Mouse (Mus musculus) stomach, embryonic 15.5 days (tissue): Measurements from ENCODE around the gene Ccr1l1. TPM values are rescaled to one million over a fixed set of nuclear protein-coding genes. Genes with fewer than 3 reads are reported as not detected.
"Not testable (repeated sequence)": the region's sequence is repeated elsewhere in the genome, so short reads cannot be mapped to it uniquely, and the experiment has no call there.

Experiments used
- ATAC-seq: fragments of 200-750 bp; cut with Nextera tagmentation; 2 replicates; pipeline ENCODE4 v1.8.0; 2017; ENCODE audit warnings: low read depth, moderate number of reproducible peaks, moderate TSS enrichment; ENCODE audit not compliant: insufficient read depth, low FRiP score
- H3K27ac ChIP-seq: fragments of 300-500 bp; sonication (generic); 2 replicates; pipeline ENCODE4 v1.5.1; 2015; ENCODE audit warnings: mild to moderate bottlenecking, inconsistent platforms
- H3K27me3 ChIP-seq: fragments of 300-500 bp; sonication (generic); replicated peaks from 2 replicates; pipeline ENCODE4 v1.6.1; 2015; ENCODE audit warnings: inconsistent platforms
- H3K36me3 ChIP-seq: fragments of 300-500 bp; sonication (generic); 2 replicates; pipeline ENCODE4 v1.6.1; 2015; ENCODE audit warnings: inconsistent platforms
- H3K4me1 ChIP-seq: fragments of 300-500 bp; sonication (generic); 2 replicates; pipeline ENCODE4 v1.6.1; 2015; ENCODE audit warnings: inconsistent platforms
- H3K4me2 ChIP-seq: fragments of 300-500 bp; sonication (generic); 2 replicates; pipeline ENCODE4 v1.6.1; 2015; ENCODE audit warnings: mild to moderate bottlenecking, inconsistent platforms
- H3K4me3 ChIP-seq: fragments of 300-500 bp; sonication (generic); replicated peaks from 2 replicates; pipeline ENCODE4 v1.5.1; 2015; ENCODE audit warnings: inconsistent platforms
- H3K9ac ChIP-seq: fragments of 300-500 bp; sonication (generic); 2 replicates; pipeline ENCODE4 v1.6.1; 2015; ENCODE audit warnings: inconsistent platforms
- H3K9me3 ChIP-seq: fragments of 300-500 bp; sonication (generic); 2 replicates; pipeline ENCODE4 v1.6.1; 2016; ENCODE audit warnings: inconsistent platforms
- WGBS: fragments of 180-500 bp; shearing (Covaris S2); methylation state at CpG from one replicate; pipeline ENCODE4 v1.1.7; 2015; 5-methylcytosine and 5-hydroxymethylcytosine counted together
- polyA plus RNA-seq: library from polyadenylated mRNA; unstranded; fragments of >200 nt; fragmentation: Nextera tagmentation; extraction: Ambion mirVana; gene quantifications from 2 replicates; pipeline ENCODE4 v1.2.1, GENCODE M21; 2015

The Ccr1l1 gene
- polyA plus RNA-seq, 1 experiment from 2014 or later, result not detected

DNA sequence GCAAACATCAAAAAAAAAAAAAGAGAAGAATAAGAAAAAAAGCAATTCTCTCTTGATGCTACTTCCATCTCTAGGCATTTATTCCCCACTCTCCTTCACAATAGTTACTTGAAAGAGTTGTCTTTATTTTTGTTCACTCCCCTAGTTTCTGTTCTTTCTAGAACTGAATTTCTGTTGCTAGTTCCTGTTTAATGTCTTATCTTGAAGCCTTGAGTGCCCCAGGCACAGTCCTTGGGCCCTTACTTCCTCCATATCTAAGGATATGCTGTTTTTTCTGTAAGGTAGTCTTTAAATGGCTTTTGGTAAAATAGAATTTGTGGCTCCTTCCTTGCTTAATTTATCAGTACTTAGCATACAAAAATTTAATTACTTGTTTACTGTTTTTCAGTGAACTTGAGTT lies 6.7 kb upstream of the Ccr1l1 start:
- Histone ChIP-seq H3K9me3 (no peaks in the 10 kb centered on the region), H3K27ac (no peak overlapping the region), H3K4me2 (no peak overlapping the region), H3K4me1 (no peaks in the 10 kb centered on the region), H3K27me3 (no peaks in the 10 kb centered on the region), H3K4me3 (no peak overlapping the region), H3K36me3 (no peaks in the 10 kb centered on the region), H3K9ac (no peak overlapping the region)
- no peak for ATAC-seq

DNA sequence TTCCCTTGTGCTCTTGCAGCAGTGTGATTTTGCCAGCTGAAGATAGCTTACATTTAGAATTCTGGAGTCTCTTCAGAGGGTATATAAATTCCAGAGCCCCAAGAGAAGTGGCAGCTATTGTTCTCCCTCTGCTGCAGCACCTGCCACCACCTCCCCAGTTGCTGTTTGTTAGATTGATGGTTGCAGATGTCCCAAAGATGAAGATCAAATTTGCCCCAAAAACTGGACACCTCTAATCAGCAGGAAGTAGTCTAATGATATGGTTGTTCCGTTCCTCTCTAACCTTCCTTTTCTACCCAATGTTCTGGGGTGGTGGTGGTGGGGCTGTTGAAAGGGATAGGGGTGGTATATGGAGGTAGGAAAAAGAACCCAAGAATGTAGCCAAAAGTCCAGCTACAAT lies 4.5 kb upstream of the Ccr1l1 start:
- no peak overlapping the region for H3K27ac ChIP-seq
- H3K9me3 ChIP-seq, result no peaks in the 10 kb centered on the region
- WGBS, result 62% methylated on average over 1 of the region's 1 CpGs
- no peaks in the 10 kb centered on the region for H3K27me3 ChIP-seq
- H3K9ac ChIP-seq, result no peak overlapping the region
- H3K4me3 ChIP-seq, result no peak overlapping the region
- H3K36me3 ChIP-seq, result no peaks in the 10 kb centered on the region
- H3K4me1 ChIP-seq, result no peaks in the 10 kb centered on the region
- ATAC-seq, result no peak
- no peak overlapping the region for H3K4me2 ChIP-seq

DNA sequence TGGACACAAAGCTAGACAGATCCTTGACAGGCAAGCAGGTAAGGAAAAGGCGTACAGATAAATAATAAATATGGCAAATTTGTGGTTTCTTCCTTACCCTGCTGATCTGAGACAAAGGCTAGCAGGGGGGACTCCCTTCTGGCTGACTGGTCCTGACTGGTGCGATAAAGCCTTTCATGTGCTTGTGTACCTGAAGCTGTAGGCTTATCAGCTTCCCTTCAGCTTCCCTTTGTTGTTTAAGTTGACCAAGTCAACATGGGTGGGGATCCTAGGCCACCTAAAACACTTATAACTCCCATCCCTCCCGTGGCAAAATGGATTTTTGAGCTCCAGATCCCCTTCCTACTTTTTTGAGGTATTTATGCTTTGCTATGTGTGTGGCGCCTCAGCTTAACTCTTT lies 3.7 kb upstream of the Ccr1l1 start:
- no peaks in the 10 kb centered on the region for H3K9me3 ChIP-seq
- H3K9ac ChIP-seq, result no peak overlapping the region
- no peak overlapping the region for H3K4me3 ChIP-seq
- ATAC-seq, result peak; percentile 60; the same call in 1 of the 2 replicates
- no peak overlapping the region for H3K4me2 ChIP-seq
- H3K27ac ChIP-seq, result no peak overlapping the region
- H3K27me3 ChIP-seq, result no peaks in the 10 kb centered on the region
- 51% methylated on average over 4 of the region's 4 CpGs for WGBS
- H3K4me1 ChIP-seq, result no peaks in the 10 kb centered on the region
- H3K36me3 ChIP-seq, result no peaks in the 10 kb centered on the region

DNA sequence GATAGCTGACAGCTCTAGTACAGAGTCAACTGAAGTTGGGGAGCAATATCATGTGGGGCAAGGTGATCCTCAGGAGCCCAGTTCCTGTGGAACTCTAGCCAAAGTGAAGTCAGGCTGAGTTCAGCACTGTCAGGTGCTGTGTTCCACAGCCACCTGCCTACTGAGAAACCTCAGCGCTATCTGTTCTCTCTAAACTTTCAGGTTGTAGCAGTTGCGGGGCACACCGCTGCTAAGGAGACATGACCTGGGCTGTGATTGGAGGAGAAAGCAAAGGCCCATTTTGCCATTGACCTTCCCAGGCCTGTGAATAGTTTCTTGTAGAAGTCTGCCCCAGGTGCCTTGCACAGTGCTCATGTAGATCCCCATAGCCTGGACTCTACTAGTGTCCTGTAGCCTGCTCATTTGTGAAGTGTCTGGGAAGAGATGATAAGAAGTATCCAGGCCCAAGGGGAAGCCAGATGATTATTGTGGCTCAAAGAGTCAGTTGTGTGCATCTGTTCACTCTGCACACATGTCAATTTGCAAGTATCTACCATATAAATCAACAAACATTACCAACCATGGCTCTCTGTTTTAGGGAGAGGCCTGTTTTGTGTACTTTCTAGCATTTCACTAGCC lies 2.8 kb upstream of the Ccr1l1 start:
- not testable (repeated sequence) for H3K27ac ChIP-seq, H3K4me1 ChIP-seq, H3K36me3 ChIP-seq, H3K27me3 ChIP-seq, H3K9me3 ChIP-seq, H3K4me2 ChIP-seq, H3K4me3 ChIP-seq, H3K9ac ChIP-seq, ATAC-seq
- no CpG with 5 or more reads among the region's 3 CpGs for WGBS

DNA sequence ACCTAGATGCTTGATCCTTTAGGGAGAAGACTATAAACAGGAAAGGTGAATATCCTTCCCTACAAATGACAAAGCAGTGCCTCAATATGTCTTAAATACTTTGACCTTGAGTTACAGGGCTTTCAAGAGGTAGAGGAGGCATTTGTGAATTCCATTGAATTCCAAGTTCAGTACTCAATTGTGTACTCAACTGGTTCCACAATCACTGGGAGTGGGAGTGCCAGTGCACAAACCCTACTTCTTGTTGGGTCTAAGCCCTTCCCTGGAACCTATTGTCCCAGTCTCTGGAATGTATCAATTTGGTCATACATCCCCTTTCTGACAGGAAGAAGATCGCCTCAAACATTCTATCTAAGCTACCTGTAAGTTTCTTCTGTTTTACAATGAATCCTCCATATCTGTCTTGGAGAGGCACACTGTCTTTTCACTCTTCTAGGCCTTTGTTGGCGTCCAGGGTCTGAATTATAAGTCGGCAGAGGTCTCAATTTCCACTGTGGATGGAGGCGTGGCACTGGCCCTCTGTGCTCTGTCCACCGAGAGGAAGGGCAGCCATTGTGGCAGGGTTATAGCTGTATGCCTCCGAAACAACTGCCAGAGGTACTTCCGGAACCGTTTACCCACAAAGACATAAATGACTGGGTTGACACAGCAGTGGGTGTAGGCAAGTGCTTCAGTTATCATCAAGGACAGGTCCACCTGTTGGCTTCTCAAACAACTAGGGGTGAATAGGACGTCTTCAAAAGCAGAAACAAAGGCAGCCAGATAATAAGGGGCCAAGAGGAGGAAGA lies 1.1 kb downstream of the Ccr1l1 start:
- Histone ChIP-seq H3K4me2 (no peak overlapping the region), H3K4me1 (no peaks in the 10 kb centered on the region), H3K4me3 (no peak overlapping the region), H3K27me3 (no peaks in the 10 kb centered on the region), H3K9me3 (no peaks in the 10 kb centered on the region), H3K36me3 (no peaks in the 10 kb centered on the region), H3K9ac (no peak overlapping the region), H3K27ac (no peak overlapping the region)
- WGBS, result 78% methylated on average over 9 of the region's 9 CpGs
- ATAC-seq, result no peak

DNA sequence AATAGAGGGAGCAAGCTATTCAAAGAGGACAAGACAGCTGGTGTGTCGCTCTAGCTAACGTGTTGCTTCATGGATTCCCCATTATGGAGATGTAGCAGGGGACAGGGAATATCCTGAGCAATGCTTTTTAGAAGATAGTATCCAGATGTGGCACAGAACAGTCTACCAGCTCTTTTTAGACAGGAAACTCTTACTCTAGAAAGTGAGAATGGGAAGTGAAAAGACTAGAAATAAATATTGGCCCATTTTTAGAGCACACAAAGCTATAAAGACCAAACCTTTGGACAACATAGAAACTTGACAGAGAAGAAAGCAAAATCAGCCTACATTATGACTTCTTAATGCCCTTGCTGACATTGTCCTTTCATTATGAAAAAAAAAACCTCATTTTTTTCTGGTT lies 2.6 kb downstream of the Ccr1l1 start:
- Histone ChIP-seq H3K4me1 (no peaks in the 10 kb centered on the region), H3K4me2 (no peak overlapping the region), H3K27me3 (no peaks in the 10 kb centered on the region), H3K9me3 (no peaks in the 10 kb centered on the region), H3K36me3 (no peaks in the 10 kb centered on the region), H3K27ac (no peak overlapping the region), H3K9ac (no peak overlapping the region), H3K4me3 (no peak overlapping the region)
- ATAC-seq, result no peak
- 76% methylated on average over 2 of the region's 2 CpGs for WGBS

DNA sequence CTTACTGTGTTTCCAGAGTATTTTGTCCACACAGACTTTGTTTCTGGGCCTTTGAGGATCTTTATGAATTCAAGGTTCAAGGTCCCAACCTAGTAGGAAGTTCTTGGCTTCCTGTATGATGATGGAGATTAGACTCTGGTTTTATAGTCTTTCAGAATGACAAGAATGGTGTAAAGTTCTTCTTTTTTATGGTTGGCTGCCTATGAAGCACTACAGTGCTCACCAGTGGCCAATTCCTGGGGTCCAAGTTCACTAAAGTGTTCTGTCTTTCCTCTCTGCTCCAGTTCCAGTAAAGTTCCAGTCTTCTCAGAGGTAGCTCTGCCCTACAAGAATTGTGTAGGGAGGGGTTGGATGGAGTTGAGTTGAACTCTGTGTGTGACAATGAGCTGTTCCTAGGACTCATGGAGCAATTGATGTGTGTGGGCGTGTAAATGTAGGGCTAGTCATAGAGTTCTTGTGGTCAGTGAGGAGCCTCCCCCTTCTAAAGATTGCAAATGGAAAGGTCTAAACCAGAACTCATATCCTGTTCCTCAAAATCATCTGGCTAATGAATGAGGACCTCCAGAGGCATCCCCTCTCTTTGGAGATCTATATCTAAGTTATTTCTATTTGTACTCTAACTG lies 9.8 kb downstream of the Ccr1l1 start, which contains the start of gene Ccr1:
TSS of gene Ccr1 (minus strand) at position 403 of the 623 bp plus-strand sequence.
- H3K9me3 ChIP-seq, result no peaks in the 10 kb centered on the region
- no peaks in the 10 kb centered on the region for H3K27me3 ChIP-seq
- H3K9ac ChIP-seq, result no peak within 1 kb of the TSS
- ATAC-seq, result no peak
- H3K4me1 ChIP-seq, result no peaks in the 10 kb centered on the region
- no peaks in the 10 kb centered on the region for H3K36me3 ChIP-seq
- H3K27ac ChIP-seq, result peak within 1 kb of the TSS; percentile 44; the same call in 1 of the 2 replicates
- H3K4me3 ChIP-seq, result no peak within 1 kb of the TSS
- H3K4me2 ChIP-seq, result no peak within 1 kb of the TSS
- WGBS, result 64% methylated on average over 1 of the region's 1 CpGs

DNA sequence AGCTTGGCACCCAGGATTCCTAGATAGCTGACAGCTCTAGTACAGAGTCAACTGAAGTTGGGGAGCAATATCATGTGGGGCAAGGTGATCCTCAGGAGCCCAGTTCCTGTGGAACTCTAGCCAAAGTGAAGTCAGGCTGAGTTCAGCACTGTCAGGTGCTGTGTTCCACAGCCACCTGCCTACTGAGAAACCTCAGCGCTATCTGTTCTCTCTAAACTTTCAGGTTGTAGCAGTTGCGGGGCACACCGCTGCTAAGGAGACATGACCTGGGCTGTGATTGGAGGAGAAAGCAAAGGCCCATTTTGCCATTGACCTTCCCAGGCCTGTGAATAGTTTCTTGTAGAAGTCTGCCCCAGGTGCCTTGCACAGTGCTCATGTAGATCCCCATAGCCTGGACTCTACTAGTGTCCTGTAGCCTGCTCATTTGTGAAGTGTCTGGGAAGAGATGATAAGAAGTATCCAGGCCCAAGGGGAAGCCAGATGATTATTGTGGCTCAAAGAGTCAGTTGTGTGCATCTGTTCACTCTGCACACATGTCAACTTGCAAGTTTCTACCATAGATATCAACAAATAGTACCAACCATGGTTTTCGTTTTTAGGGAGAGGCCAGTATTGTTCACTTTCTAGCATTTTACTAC lies 11.2 kb downstream of the Ccr1l1 start:
- H3K4me1 ChIP-seq, H3K27ac ChIP-seq, H3K4me3 ChIP-seq, H3K4me2 ChIP-seq, H3K9ac ChIP-seq, ATAC-seq, H3K36me3 ChIP-seq, H3K27me3 ChIP-seq, H3K9me3 ChIP-seq: not testable (repeated sequence)
- WGBS, result 74% methylated on average over 1 of the region's 4 CpGs

DNA sequence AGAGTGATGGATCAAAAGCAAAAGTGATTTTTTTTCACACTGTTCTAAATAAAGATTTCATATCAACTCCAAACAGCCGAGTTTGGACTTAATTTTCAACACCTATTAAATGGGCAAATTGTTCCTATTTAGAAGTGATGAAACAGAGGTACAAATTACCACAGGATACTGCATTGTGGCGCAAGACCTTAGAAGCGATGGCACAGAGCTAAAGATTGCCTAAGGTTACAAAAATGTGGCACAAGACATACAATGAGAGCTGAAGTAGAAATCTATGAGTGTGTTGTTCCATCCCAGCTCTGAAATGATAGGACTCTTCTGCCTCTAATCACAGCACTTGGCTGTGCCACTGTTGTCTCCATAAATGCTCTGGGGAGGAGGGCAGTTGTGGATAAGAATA lies 13.4 kb downstream of the Ccr1l1 start:
- Histone ChIP-seq H3K9me3 (no peaks in the 10 kb centered on the region), H3K4me1 (no peaks in the 10 kb centered on the region), H3K9ac (no peak overlapping the region), H3K4me3 (no peak overlapping the region), H3K4me2 (no peak overlapping the region), H3K36me3 (no peaks in the 10 kb centered on the region), H3K27me3 (no peaks in the 10 kb centered on the region), H3K27ac (no peak overlapping the region)
- no peak for ATAC-seq
- WGBS, result 69% methylated on average over 3 of the region's 3 CpGs

DNA sequence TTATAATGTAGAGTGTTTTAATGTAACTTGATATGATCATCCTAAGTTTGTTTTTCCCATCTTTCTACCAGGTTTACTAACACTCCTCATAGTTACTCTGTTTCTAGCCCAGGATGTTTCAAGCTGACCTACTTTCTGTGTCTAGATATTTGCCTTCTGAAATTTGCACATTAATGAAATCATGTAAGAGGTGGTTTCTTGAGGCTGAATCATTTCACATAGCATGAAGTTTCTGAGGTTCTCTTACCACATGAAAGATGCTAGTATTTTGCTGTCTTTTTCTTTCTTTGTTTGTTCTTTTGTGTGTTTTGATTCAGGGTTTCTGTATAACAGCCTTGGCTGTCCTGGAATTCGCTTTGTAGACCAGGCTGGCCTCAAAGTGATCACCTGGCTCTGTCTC lies 18.0 kb downstream of the Ccr1l1 start:
- no peak overlapping the region for H3K4me2 ChIP-seq
- no peaks in the 10 kb centered on the region for H3K27me3 ChIP-seq
- WGBS, result 75% methylated on average over 1 of the region's 1 CpGs
- no peaks in the 10 kb centered on the region for H3K36me3 ChIP-seq
- H3K9me3 ChIP-seq, result no peaks in the 10 kb centered on the region
- no peak overlapping the region for H3K9ac ChIP-seq
- ATAC-seq, result no peak
- no peak overlapping the region for H3K4me3 ChIP-seq
- H3K27ac ChIP-seq, result no peak overlapping the region
- no peaks in the 10 kb centered on the region for H3K4me1 ChIP-seq

DNA sequence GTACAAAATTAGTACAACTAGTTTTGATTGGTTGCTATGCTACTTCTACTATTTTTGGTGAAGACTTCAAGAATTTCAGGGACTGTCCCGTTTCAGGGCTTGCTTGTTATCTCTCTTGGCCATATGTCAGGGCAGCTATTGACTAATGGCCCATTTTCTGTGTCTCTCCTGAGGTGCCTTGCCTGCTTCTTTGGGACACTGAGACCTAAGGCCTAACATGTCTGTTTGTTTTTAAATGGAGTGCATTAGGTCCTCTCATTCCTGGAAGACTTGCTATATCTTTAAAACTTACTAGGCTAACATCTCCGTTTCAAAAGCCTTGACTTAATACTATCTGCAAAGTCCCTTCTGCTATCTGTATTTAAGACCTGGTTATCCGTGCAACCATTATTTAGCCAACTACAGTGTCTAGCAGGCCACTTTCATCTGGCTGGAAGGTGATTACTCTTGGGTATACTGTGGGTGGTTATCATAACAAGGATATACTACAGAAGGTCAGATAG lies 20.2 kb downstream of the Ccr1l1 start:
- Histone ChIP-seq H3K27me3 (no peaks in the 10 kb centered on the region), H3K9me3 (no peaks in the 10 kb centered on the region), H3K4me1 (no peaks in the 10 kb centered on the region), H3K9ac (no peak overlapping the region), H3K36me3 (no peaks in the 10 kb centered on the region), H3K4me3 (no peak overlapping the region), H3K27ac (no peak overlapping the region), H3K4me2 (no peak overlapping the region)
- WGBS, result 68% methylated on average over 3 of the region's 3 CpGs
- peak; percentile 82 for ATAC-seq

DNA sequence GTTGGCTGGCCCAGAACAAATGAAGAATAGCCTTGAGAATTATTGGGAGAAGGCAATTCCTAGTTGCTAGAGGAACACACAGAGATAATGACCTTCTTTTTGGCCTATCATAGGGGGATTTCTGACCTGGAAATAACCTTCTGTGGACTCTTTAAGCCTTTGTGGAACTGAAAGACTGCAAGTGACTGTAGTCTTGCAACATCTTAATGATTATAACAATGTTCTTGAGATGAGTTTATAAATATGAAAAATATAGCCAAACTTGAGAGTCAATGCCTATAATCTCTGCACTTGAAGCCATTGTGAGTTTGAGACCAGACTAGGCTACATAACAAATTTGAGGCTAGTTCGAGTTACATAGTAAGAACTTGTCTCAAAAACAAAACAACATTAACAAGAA lies 21.3 kb downstream of the Ccr1l1 start:
- no peaks in the 10 kb centered on the region for H3K9me3 ChIP-seq
- no peak overlapping the region for H3K4me3 ChIP-seq
- 68% methylated on average over 1 of the region's 1 CpGs for WGBS
- H3K4me2 ChIP-seq, result no peak overlapping the region
- H3K27me3 ChIP-seq, result no peaks in the 10 kb centered on the region
- ATAC-seq, result no peak
- no peak overlapping the region for H3K9ac ChIP-seq
- no peak overlapping the region for H3K27ac ChIP-seq
- H3K36me3 ChIP-seq, result no peaks in the 10 kb centered on the region
- H3K4me1 ChIP-seq, result no peaks in the 10 kb centered on the region
